Mouse (Mus musculus): ENCODE measurements at regions not wholly inside any gene's neighbourhood (a gene's known extent, or its start where the extent isn't known, plus 50 kb on each side); places are given as distances from the start of the nearest gene placed in this dataset.

- peak; percentile 30 for DNase-seq (ENCODE audit: low spot score)
Observed at GRCm38 (mm10) chr6:133904501-133904900, 50.9 kb upstream of the Kap start.

- DNase-seq (ENCODE audit: low spot score): no peak
Observed at GRCm38 (mm10) chr6:133934667-133935066, 81.1 kb upstream of the Kap start.

- DNase-seq (ENCODE audit: low spot score): no peak
Observed at GRCm38 (mm10) chr6:133935671-133936070, 82.1 kb upstream of the Kap start.

- DNase-seq (ENCODE audit: low spot score): no peak
Observed at GRCm38 (mm10) chr6:133959902-133960634, 75.4 kb upstream of the Etv6 start.

DNA sequence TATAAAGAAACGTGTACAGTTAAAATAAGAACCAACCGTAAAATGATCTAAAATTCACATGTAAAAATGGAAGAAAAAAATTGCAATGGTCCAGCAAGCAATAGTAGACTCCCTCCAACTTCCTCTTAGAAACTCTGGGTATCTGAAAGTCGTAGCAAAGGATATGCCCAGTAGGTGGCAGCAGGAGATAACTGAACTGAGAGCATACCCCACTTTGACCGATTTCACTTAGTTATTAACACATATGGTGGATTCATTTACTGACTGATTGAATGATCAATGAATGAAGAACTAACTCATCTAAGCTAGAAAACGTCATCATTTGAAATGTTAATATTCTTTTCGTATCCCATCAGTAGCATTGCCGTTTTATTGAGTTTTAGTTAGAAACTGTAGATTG lies 74.8 kb upstream of the Etv6 start:
- DNase-seq (ENCODE audit: low spot score): peak; percentile 83

DNA sequence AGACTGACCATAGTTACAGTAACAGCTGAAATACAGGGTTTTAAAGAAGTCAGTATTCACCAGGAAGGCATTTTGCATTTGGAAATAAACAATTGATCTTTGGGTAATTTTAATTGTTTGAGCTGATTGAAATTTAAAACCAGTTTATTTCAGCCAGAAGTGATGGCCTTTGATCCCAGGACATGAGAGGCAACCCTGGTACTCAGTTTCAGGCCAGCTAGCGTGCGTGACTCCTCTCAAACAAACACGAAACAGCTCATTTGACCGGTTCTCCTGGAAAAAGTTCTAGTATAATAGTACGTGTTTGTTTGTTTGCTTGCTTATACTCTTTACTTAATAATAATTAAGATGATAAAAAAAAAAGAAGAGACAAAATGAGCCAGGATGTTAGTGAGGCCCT lies 72.9 kb upstream of the Etv6 start:
- no peak for DNase-seq (ENCODE audit: low spot score)

GRCm38 (mm10) chr6:133963264-133963663 lies 72.2 kb upstream of the Etv6 start:
- no peak for DNase-seq (ENCODE audit: low spot score)

DNA sequence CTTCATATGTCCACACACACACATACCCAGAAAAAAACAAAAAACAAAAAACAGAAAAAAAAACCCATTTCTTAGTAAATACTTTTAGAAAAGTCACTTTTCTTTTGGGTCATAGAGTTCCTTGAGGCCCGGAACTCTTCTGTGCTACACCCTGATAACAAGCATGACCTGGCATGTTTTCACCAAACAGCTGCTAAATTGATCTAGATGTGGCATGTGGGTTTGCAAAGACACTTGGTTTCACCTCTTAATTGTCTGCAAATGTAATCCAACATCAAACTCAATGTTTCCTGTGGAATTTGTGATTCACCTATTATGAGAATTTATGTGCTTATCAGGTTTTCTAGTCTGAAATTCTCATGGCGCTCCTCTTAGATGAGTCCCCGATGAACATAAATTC lies 68.2 kb upstream of the Etv6 start:
- DNase-seq (ENCODE audit: low spot score): no peak

GRCm38 (mm10) chr6:133972054-133972705 lies 63.3 kb upstream of the Etv6 start:
- DNase-seq (ENCODE audit: low spot score): no peak

DNA sequence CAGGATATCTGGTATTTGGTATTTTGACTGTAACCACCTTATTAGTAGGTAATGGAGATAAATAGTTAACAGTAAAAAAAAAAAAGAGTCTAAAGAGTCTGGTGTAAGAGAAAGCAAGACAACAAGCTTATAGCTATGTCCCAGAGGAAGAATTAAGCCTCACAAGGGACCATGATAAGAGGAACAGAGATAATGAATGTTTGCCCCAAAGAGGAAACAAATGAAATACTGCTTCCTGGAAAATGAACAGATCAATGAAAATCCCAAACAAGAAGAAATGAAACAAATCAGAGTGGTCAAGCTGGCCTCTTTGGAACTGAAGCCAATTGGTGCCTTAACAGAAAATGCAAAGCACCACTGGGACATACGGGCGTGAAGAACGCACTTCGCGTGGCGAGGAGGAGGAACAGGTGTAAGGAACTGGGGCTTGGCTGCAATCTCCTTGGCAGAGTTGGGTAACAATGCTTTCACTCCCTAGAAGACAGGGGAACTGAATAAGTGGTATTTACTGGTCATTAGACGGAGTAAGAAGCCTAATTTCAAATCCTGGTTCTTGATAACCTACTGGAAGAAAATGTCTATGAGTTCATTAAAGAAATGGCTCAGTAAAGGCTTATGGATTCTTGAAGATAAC lies 62.2 kb upstream of the Etv6 start:
- DNase-seq (ENCODE audit: low spot score): no peak

GRCm38 (mm10) chr6:133975951-133976350 lies 59.5 kb upstream of the Etv6 start:
- no peak for DNase-seq (ENCODE audit: low spot score)

GRCm38 (mm10) chr6:133976854-133977253 lies 58.6 kb upstream of the Etv6 start:
- no peak for DNase-seq (ENCODE audit: low spot score)

- peak; percentile 26 for DNase-seq (ENCODE audit: low spot score)
Observed at GRCm38 (mm10) chr6:133983804-133984514, 51.5 kb upstream of the Etv6 start.

- DNase-seq (ENCODE audit: low spot score): no peak
Observed at GRCm38 (mm10) chr6:133984666-133985355, 50.7 kb upstream of the Etv6 start.
